Mouse (Mus musculus) gonadal fat pad, adult 2 months (tissue): Measurements from ENCODE around the gene Lyrm2. TPM values are rescaled to one million over a fixed set of nuclear protein-coding genes. Genes with fewer than 3 reads are reported as not detected.

Experiments used
- DNase-seq: peaks from one replicate; pipeline ENCODE4 v3.0.0-alpha.2; 2012; ENCODE audit warnings: low read depth
- polyA plus RNA-seq: library from polyadenylated mRNA; depleted of rRNA; stranded (reverse); fragments of >200 nt; gene quantifications from 2 replicates; pipeline ENCODE4 v1.2.3, GENCODE M21; 2012; rRNA removed

Lyrm2 gene
- 15.0 and 23.7 TPM in 2 replicates for polyA plus RNA-seq

DNA sequence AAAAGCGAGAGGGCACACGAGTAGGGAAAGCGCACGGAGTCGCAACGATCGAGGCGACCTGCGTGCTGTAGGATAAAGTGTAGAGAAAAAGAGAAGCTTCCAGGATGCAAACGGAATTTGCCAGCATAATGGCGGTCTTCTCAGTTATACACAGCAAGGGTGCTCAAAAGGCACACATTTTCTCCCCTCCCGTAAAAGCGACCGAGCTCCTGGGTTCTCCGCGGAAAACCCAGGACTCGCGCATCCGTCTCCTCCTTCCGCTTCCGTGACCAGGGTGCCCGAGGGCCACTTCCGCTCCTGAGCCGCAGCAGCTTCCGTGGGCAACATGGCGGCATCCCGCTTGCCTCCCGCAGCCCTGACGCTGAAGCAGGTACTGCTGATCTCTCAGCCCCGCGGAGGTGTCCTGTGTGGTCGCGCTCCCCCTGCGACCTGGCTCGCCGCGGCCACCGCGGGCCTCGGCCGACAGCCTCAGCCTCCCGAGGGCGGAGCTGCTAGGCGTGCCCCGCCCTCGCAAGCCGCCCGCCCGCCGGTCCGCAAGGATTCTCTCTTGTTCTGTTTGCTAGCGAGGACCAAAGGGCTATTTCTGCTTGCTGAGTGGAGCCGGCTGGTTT, at the start of gene Lyrm2:
Lyrm2 (plus strand) TSS at position 288 of the 611 bp plus-strand sequence.
- no peak for DNase-seq

DNA sequence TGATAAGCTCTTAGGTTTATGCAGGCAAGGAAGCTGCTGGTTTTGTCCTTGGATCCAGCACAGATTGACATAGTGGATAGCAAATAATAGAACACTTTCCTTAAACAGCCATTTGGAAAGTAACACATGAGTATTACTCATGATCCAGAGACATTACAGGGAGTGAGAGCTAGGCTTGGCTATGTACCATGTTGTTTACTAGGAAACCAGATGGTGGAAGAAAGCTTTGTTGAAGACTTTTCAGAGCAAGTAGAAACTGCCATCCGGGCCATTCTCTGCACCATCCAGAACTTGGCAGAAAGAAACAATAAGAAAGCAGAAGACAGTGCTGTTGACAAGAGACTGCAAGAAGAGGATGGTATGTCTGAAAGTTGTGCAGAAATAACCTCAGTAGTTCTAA, 49.3 kb upstream of the Lyrm2 start:
- no peak for DNase-seq

DNA sequence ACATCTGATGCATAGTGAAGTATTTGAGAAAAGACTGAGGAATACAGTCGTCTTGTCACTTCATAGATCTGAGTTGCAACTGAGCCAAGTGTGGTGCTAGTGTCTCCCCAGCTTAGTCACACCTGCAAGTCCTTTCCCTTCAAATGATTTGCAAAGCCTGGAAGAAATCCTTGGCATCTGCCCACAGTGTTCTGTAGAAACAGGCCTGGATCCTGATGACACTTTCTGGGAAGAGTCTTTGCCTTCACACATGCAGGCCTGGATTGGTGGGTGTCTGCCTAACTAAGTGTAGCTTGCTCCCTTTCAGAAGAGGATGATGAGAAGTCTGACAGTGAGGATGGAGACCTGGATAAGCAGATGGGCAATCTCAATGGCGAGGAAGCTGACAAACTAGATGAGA, 42.6 kb upstream of the Lyrm2 start:
- DNase-seq: peak; percentile 28

DNA sequence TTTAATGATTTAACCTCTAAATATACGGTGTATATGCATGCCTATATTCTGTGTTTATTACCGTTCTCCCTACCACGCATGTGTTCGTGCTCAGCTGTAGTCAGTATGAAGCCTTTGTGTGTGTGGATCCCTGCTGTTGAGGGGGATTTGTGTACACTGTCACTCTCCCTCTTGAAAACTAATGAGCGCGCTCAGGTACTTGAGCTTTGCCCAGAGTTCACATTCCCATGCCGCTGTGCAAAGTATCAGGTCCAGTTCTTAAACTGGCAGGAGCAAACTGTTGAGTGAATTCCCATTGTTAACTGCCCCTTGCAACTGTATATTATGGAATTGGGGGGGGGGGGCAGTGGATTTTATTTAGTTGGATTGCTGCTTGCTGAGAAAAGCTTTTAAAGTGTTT, 32.6 kb upstream of the Lyrm2 start:
- DNase-seq: no peak

DNA sequence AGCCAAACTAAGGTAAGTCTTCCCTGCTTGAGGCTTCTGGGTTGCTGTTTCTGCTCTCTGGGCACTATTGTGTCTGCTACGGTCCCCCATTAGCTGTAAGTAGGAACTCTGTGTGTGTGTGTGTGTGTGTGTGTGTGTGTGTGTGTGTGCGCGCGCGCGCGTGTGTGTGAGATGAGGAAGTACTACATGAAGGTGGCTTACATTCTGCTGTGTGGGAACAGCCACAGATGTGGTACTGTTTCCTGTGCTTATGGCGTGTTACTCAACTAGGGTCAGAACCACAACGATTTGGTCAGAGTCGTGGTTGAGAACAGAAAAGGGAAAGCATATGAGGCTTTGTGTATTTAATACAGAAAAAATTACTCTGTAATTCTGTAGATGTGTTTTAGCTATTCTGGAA, 32.0 kb upstream of the Lyrm2 start:
- DNase-seq: no peak

DNA sequence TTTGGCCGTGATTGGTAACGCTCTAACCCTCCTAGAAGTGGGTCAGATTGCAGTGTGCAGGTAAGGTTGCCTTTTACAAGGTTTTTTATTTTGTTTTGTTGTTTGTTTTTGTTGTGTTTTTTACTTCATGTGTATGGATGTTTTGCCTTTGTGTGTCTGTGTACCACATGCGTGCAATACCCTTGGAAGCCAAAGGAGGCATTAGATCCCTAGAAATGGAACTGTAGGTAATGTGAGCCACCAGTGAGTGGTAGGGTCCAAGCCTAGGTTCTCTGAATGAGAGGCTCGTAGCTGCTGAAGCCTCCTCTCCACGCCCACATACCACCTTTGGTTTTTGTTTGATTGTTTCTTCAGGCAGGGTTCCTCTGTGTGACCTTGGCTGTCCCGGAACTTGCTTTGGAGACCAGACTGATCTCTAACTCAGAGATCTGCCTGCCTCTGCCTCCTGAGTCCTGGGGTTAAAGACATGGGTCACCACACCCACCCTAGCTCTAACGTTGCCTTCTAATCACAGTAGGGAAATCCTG, 29.7 kb upstream of the Lyrm2 start:
- DNase-seq: no peak

DNA sequence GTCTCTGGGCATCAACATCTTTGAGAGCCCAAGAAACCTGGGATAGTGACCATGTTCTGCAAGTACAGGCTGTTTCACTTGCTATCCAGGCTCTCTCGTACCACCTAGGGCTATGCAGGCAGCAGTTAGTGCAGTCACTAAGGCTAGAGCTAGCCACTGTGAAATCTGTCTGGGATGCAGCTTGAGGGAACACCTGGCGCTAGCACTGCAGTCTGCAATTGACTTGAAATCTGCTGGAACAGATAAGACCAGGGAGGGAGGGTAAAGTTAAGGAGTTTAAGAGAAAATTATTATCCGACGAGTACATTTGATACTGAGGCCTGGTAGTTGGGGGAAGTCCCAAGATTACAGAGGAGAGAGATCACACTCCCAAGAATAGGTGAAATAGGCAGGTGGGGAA, 20.1 kb upstream of the Lyrm2 start:
- no peak for DNase-seq

DNA sequence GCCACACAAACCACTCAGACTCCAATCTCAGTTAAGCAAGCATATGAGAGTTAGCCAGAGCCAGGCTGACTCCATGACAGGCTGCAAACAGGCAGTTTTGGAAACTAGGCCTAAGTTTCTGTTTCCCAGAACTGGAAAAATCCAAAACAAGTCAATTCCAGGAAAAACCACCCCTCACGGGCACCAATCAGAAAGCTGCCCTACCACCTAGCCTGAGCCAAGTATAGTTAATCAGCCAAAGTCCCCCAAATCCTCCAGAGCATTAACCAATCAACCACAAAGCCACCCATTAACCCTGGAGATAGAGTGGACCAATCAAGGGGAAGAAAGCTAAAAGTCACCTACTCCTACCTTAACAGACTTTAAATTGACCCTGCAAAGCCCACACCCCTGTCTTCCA, 12.9 kb upstream of the Lyrm2 start:
- DNase-seq: no peak

DNA sequence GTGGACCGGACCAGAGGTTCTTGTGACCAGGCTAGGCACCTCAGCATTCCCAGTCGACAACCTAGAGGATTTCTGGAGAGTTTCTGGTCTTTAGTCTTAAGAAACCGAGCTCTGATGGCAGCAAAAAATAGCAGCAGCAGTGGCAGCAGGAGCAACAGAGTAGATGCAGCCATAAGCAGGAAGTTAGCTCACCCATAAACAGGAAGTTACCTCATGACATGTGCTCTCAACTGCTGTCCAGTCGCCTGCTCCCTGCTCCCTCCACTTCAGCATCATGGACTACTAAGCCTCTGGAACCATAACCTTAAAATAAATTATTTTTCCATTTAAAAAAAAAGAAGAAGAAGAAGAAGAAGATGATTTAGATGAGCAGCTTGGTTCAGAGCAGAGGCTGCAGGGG, 11.0 kb upstream of the Lyrm2 start:
- DNase-seq: no peak

DNA sequence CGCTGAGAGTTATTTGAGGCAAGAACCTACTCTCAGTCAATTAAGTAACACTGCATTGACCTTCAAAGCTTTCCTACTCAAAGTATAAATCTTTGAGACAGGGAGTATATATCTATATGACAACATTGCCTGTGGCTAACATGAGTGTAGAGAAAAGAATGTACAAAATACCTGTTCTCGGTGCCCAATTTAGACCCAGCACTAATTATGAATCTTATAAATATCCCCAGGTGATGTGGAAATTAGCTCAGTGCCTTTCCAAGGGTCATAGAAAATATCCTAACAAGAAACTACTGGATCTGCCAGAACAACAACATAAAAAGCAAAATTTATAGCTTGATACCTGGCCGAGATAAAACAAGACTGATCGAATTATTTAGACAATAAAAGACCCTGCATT, 1.1 kb upstream of the Lyrm2 start:
- DNase-seq: peak; percentile 60

DNA sequence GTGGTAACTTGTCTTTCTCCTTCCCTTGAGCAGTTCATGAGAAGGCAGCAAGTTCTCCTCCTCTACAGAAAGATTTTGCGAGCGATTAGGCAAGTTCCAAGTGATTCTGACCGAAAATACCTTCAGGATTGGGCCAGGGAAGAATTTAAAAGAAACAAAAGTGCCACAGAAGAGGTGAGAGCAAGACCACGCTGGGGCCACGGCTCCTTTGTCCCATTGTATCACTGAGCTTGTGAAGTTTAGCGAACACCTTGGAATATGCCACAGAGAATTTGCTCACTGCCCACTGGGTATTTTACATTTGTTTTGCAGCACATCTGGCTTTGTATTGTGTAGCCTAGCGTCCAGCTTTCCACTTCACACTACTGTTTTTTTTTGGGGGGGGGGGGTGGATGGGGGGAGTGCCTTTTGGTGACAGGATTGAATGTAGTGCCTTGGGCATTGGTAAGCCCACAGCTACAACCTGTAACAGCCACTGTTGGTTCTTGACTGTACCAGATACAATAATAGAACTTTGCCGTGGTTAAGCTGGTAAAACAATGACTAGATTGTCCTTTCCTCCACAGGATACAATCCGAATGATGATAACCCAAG, 621 bp downstream of the Lyrm2 start:
- DNase-seq: no peak

DNA sequence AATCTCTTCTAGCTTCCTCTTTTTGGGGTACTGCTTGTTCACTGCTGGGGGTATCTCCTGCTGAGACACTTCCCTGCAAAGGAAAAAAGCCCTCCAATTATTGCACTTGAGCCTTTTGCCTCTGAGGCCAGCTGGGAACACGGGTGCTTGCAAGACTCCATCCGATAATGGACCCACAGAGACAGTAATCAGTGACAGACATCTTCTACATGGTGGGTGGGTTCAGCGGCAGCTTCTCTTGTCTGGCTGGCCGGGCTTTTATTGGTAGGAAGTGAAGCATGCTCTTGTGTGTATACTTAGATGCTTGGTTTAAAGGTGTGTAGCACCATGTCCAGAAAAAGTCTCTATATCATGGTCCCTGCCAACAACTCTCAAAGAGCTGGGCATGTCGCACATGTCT, 17.4 kb downstream of the Lyrm2 start:
- no peak for DNase-seq

DNA sequence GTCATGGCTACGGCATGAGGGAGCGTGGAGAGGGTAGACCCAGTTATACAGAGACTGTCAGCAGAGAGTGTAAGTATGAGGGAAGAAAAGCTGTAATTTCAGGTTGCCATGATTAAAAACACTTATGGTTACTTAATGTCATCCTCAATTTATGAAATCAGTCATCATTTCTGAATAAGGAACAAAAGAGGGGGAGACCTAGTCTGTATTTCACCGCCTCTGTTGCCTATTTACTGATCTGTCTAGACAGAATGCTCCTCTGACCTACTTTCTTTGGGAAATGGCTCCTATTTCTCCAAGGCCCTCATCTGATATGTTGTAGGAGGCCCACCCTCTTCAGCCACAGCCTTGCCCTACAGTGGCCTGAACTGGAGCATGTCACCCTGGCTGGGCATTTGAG, 20.6 kb downstream of the Lyrm2 start:
- no peak for DNase-seq

DNA sequence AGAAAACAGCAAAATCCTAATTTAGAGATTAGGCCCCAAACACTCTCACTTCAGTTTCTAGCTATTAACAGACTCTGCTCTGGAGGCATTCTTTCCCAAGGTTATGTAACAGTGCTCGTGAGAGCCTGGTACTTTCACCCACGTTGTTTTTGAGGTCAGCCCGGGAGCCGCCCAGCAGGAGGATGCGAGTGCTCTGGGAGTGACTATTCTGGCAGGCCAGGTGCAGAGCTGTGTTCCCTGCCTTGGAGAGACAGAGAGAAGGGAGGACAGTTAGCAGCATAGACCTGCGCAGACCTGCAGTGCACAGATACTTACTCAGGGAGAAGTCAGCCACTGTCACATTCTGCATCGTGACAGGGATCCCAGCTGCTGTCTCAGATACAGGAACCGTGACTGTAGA, 24.2 kb downstream of the Lyrm2 start:
- DNase-seq: no peak

DNA sequence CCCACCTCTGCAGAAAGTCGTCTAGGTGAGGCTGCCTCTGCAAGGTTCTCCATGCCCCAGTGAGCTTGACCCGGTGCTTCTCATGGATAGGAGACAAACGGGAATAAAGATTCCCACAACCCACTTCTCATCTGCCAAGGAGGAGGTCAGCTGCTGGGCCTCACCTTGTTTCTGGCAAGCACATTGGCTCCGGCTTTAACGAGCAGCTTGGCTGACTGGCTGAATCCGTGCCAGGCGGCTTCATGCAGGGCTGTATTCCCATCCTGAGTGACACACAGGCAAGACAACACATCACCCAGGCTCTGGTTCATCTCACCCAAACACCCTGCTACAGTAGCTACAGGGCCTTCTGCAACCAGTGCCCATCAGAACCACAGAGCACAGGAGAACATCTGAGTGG, 26.9 kb downstream of the Lyrm2 start:
- no peak for DNase-seq

DNA sequence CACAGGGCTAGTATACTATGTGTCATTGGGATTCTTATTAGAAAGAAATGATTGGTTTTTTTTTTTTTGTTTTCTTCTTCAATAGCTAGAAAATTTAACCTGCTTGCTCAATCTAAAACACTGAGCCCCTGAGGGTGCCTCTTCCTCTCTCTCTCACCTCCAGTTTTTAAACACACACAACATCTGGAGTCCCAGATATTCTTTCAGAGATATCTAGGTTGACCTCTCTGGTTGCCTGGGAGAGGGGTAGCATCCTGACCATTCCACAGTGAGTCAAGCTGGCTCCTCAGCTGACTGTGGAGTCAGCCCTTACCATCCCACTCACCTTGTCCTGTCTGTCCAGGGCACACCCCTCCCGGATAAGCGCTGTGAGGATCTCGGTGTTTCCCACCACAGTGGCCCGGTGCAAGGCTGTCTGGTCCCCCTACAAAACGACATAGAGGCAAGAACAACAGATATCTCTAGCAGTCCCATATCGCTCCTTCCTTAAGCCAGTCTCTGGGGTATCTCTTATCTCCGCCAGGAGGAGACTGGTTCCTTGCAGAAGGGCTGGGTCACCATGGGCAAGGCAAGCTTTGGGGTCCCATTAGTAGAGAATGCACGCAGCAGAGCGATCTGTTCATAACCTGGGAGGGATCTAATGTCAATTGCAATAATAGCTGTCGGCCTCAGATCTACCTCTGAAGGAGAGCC, 28.5 kb downstream of the Lyrm2 start:
- no peak for DNase-seq

DNA sequence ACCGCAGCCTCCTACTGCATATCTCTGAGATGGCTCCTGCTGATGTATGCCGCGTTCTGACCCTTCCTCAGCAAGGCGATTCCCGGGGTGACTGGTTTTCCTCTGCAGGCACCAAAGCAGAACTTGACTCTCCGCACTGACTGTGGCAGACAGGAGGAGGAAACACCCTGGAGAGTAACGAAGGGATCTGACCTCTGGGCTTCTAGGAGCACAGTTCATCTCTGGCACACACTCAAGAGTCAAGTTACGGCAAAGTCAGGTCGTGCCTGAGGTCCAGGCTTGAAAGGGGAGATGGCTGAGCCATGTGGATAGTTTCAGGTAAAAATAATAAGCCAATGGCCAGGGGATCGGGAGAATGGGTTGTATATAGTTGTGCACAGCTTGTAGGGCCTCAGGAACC, 29.3 kb downstream of the Lyrm2 start:
- no peak for DNase-seq

DNA sequence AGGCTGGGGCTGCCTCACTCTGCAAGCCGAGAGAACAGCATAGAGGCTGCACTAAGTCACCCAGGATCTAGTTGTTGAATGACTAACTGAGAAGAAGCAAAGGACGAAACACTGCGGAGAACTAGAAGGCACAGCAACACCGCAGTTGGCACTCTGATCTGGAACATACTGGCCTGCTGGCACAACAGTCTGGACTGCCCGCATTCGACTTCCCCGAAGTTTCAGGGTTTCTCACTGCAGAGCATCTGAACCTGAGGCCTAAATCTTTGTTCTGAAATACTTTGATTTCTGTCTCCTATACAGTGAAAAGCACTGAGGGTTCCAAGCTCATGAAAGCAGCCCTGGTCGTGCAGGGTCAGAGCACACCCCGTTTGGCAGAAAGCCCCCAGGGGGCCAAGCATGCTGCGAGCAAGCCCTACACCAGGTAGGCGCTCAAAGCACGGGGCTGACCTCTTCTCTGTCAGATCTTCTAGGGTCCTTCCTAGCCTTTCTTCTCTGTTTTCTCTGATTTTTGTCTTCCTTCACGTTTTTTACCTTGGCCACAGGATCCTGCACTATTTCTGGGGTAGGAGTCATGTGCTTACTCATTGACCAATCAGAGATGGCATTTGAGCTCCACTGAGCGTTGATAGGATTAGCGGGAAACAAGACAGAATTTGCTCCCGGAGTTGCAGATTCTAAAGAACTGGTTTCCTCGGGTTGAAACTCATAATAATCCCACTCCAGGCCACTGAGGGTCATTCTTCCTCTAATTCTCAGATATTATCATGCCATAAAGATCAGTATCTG, 33.6 kb downstream of the Lyrm2 start:
- DNase-seq: no peak

DNA sequence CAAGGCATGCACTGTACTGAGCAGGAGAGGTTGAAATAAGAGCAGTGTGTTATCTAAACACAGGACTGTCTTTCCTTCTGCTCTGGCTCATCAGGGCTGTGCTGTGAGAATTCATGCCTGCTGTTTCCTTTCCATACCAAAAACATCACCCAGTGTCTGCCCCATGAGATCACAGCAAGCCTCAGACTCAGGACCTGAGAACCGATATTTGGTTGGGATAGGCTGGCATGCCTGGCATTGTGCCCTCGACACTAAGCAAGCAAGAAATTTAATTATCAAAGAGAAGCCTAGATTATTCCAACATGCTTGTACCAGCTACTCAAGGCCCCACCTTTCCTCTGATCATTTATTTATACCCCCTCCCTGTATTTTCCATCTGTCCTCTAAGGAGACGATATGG, 34.5 kb downstream of the Lyrm2 start:
- no peak for DNase-seq

DNA sequence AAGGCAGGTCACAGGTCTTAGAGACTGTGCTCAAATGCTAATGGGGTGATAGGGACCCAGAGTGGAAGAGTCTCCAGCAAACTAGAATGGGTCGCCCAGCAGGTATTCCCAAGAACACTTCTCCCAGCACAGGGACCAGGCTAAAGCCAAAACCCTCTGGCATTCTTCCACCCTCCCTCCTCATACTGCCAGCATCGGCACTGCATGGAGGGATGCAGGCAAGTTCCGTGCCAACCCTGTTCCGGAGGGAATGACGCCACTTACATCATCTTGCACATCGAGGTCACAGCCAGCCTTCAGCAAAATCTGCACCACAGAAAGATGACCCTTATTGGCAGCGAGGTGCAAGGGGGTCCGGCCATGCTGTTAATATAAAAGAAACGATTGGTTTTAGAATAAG, 36.0 kb downstream of the Lyrm2 start:
- DNase-seq: no peak

DNA sequence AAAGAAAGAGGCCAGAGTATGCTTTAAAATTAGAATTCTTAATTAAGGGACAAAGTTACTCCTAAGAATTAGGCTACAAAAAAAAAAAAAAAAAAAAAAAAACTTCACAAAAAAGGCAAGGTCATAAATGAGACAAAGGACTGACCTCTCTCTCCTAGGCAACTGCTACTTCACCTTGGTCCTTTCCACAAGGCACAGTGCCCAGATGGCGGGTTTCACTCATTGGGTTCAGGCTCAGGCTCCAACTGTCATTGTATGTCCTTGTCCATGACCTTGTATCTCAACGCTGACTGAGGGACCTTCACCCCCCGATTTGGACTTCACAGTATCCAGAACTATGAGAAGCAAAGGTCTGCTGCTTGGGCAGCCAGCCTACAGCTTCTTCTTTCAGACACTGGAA, 38.3 kb downstream of the Lyrm2 start:
- DNase-seq: no peak
